Mouse (Mus musculus) cerebellum, adult 2 months (tissue): ENCODE results near the gene Mob3c.

Experiments used
- CTCF ChIP-seq: fragments of 200-500 bp; IDR thresholded peaks from 2 replicates; pipeline ENCODE4 v1.5.1; 2011; ENCODE audit warnings: low read depth, mild to moderate bottlenecking, control low read depth, low read length, moderate library complexity, borderline replicate concordance; ENCODE audit not compliant: insufficient read depth
- POLR2A ChIP-seq: fragments of 200-500 bp; IDR thresholded peaks from 2 replicates; pipeline ENCODE4 v1.6.1; 2011; ENCODE audit warnings: low read length, control low read depth, borderline replicate concordance; ENCODE audit not compliant: insufficient read depth

- no peak for TF ChIP-seq POLR2A
- TF ChIP-seq CTCF: no peak
These were observed 27.9 kb upstream of the Mob3c start for GRCm38 (mm10) chr4:115799981-115800380.
